Mouse (Mus musculus) liver, embryonic 15.5 days (tissue): ENCODE data around the gene Olfr1466. TPM values are rescaled to one million over a fixed set of nuclear protein-coding genes. Genes with fewer than 3 reads are reported as not detected.

Experiments
- ATAC-seq: fragments of 200-750 bp; cut with Nextera tagmentation; 2 replicates; pipeline ENCODE4 v1.8.0; 2017; ENCODE audit warnings: moderate number of reproducible peaks, mild to moderate bottlenecking, moderate library complexity; ENCODE audit not compliant: insufficient read depth
- H3K27ac ChIP-seq: fragments of 300-500 bp; sonication (generic); replicated peaks from 2 replicates; pipeline ENCODE4 v1.5.1; 2015; ENCODE audit warnings: mild to moderate bottlenecking, inconsistent platforms
- H3K27me3 ChIP-seq: fragments of 300-500 bp; sonication (generic); 2 replicates; pipeline ENCODE4 v1.6.1; 2015; ENCODE audit warnings: mild to moderate bottlenecking, inconsistent platforms
- H3K36me3 ChIP-seq: fragments of 300-500 bp; sonication (generic); replicated peaks from 2 replicates; pipeline ENCODE4 v1.6.1; 2015; ENCODE audit warnings: moderate library complexity, mild to moderate bottlenecking, inconsistent platforms
- H3K4me1 ChIP-seq: fragments of 300-500 bp; sonication (generic); replicated peaks from 2 replicates; pipeline ENCODE4 v1.6.1; 2015; ENCODE audit warnings: inconsistent platforms
- H3K4me2 ChIP-seq: fragments of 300-500 bp; sonication (generic); 2 replicates; pipeline ENCODE4 v1.6.1; 2015; ENCODE audit warnings: moderate library complexity, mild to moderate bottlenecking, inconsistent platforms
- H3K4me3 ChIP-seq: fragments of 300-500 bp; sonication (generic); replicated peaks from 2 replicates; pipeline ENCODE4 v1.5.1; 2015; ENCODE audit warnings: mild to moderate bottlenecking, inconsistent platforms
- H3K9ac ChIP-seq: fragments of 300-500 bp; sonication (generic); 2 replicates; pipeline ENCODE4 v1.6.1; 2015; ENCODE audit warnings: moderate library complexity, mild to moderate bottlenecking, inconsistent platforms
- H3K9me3 ChIP-seq: fragments of 300-500 bp; sonication (generic); replicated peaks from 2 replicates; pipeline ENCODE4 v1.6.1; 2016; ENCODE audit warnings: inconsistent platforms
- WGBS: fragments of 180-500 bp; shearing (Covaris S2); methylation state at CpG from one replicate; pipeline ENCODE4 v1.1.7; 2015; ENCODE audit warnings: mixed read lengths; ENCODE audit not compliant: insufficient replicate concordance; 5-methylcytosine and 5-hydroxymethylcytosine counted together
- polyA plus RNA-seq: library from polyadenylated mRNA; unstranded; fragments of >200 nt; fragmentation: Nextera tagmentation; extraction: Ambion mirVana; gene quantifications from 2 replicates; pipeline ENCODE4 v1.2.1, GENCODE M21; 2015

Olfr1466 gene
- not detected in 2 replicates for polyA plus RNA-seq

GRCm38 (mm10) chr19:13338562-13338961 is at the start of gene Olfr1466:
Gene Olfr1466 (plus strand): TSS chr19:13338862.
- ATAC-seq = no peak
- no peaks in the 10 kb centered on the region for H3K27me3 ChIP-seq
- H3K4me1 ChIP-seq = no peaks in the 10 kb centered on the region
- no peaks in the 10 kb centered on the region for H3K9me3 ChIP-seq
- 69% methylated on average over 2 of the region's 2 CpGs for WGBS
- H3K9ac ChIP-seq = no peak within 1 kb of the TSS
- H3K4me3 ChIP-seq = no peak within 1 kb of the TSS
- H3K36me3 ChIP-seq = no peaks in the 10 kb centered on the region
- H3K4me2 ChIP-seq = no peak within 1 kb of the TSS
- no peak within 1 kb of the TSS for H3K27ac ChIP-seq

GRCm38 (mm10) chr19:13315441-13315840 is 23.2 kb upstream of the Olfr1466 start, which contains the start of gene Olfr1465:
Gene Olfr1465 (minus strand): TSS chr19:13315541.
- H3K4me1 ChIP-seq = no peaks in the 10 kb centered on the region
- H3K4me3 ChIP-seq = no peak within 1 kb of the TSS
- H3K27me3 ChIP-seq = no peaks in the 10 kb centered on the region
- H3K36me3 ChIP-seq = no peaks in the 10 kb centered on the region
- H3K4me2 ChIP-seq = no peak within 1 kb of the TSS
- H3K27ac ChIP-seq = no peak within 1 kb of the TSS
- H3K9ac ChIP-seq = no peak within 1 kb of the TSS
- H3K9me3 ChIP-seq = 0 out of 2 replicates have a peak, but pooled peaks cover 4% of the 10 kb centered on the region
- ATAC-seq = no peak

DNA sequence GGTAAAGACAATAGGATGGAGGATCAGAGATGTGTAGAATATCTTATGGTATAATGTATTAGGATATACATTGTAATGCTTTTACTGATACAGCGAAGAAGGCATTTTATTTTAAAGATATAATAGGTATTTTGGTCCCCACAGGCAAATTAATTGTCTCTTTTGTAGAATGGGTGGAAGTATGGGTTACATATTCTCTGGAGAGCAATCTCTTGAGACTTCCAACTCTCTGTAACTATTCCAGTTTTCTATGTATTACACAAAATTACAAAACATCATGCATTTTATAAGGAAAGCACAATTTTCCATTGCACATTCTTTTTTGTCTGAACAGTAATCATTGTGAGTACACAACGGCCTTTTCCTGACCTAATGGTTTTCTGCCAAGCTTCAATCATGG is 23.3 kb downstream of the Olfr1466 start, which contains the start of gene Olfr1467:
Olfr1467 (plus strand) TSS at position 301 of the 400 bp plus-strand sequence.
- Histone ChIP-seq H3K4me1 (no peaks in the 10 kb centered on the region), H3K9ac (no peak within 1 kb of the TSS), H3K4me3 (no peak within 1 kb of the TSS), H3K27ac (no peak within 1 kb of the TSS), H3K9me3 (0 out of 2 replicates have a peak, but pooled peaks cover 2% of the 10 kb centered on the region), H3K27me3 (no peaks in the 10 kb centered on the region), H3K4me2 (no peak within 1 kb of the TSS), H3K36me3 (no peaks in the 10 kb centered on the region)
- ATAC-seq = no peak
- whole genome bisulfite sequencing = 45% methylated on average over 2 of the region's 2 CpGs

Other genes with a start within 250 kb of the Olfr1466 start
- not detected in 2 replicates for gene Olfr1457, start 241.0 kb upstream of the Olfr1466 start, polyA plus RNA-seq
- gene Olfr1458, start 232.1 kb upstream of the Olfr1466 start, polyA plus RNA-seq = not detected in 2 replicates
- gene Olfr1459, start 189.3 kb upstream of the Olfr1466 start, polyA plus RNA-seq = not detected in 2 replicates
- gene Olfr1461, start 175.9 kb upstream of the Olfr1466 start, polyA plus RNA-seq = not detected in 2 replicates
- gene Olfr1462, start 153.1 kb upstream of the Olfr1466 start, polyA plus RNA-seq = not detected in 2 replicates
- gene Olfr1463, start 107.5 kb upstream of the Olfr1466 start, polyA plus RNA-seq = not detected in 2 replicates
- not detected in 2 replicates for gene Olfr1465, start 23.3 kb upstream of the Olfr1466 start, polyA plus RNA-seq
- not detected in 2 replicates for gene Olfr1467, start 23.4 kb downstream of the Olfr1466 start, polyA plus RNA-seq
- gene Olfr1469, start 69.0 kb downstream of the Olfr1466 start, polyA plus RNA-seq = not detected in 2 replicates
- not detected in 2 replicates for gene Olfr1471, start 104.5 kb downstream of the Olfr1466 start, polyA plus RNA-seq
- gene Olfr1472, start 117.2 kb downstream of the Olfr1466 start, polyA plus RNA-seq = not detected in 2 replicates
- not detected in 2 replicates for gene Olfr1474, start 130.7 kb downstream of the Olfr1466 start, polyA plus RNA-seq
- gene Olfr1475, start 141.3 kb downstream of the Olfr1466 start, polyA plus RNA-seq = not detected in 2 replicates
- gene Olfr1477, start 161.7 kb downstream of the Olfr1466 start, polyA plus RNA-seq = not detected in 2 replicates
- not detected in 2 replicates for gene Olfr1480, start 189.1 kb downstream of the Olfr1466 start, polyA plus RNA-seq
- gene Olfr1484, start 244.6 kb downstream of the Olfr1466 start, polyA plus RNA-seq = not detected in 2 replicates